Mouse (Mus musculus): ENCODE results near the gene Gcnt1.

DNA sequence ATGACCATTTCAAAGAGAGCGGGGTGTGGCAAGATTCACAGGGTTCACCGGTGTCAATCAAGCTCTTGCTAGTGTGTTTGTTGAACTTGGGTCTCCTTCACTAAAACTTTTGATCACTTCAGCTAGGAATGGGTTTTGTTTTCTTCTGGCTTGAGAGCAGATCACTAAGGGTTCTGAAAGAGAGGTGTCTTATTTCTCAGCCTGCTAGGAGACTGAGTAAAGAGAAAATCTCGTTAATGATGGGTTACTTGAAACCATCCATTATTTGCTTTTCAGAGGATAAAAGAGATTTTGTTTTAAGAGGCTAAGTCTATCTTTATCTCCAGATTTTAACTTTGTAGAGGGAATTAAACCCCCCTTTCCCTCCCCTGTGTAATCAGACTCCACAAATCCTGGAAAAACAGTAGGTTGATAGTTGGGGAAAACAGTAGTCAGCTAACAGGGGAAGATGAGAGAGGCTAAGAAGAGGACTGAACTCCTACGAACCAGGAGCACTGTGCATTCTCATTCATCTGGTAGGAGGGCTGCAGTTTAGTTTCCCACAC, 40.3 kb upstream of the Gcnt1 start:
- TF ChIP-seq EP300 (optimal IDR thresholded peaks at IDR 0.05) (no peak), CTCF (IDR thresholded peaks at IDR 0.05; ENCODE audit: low read depth) (no peak)

All from stomach, postnatal 0 days (tissue).